Mouse (Mus musculus): Measurements from ENCODE around the gene Eif2s3x. TPM values are rescaled to one million over a fixed set of nuclear protein-coding genes. Genes with fewer than 3 reads are reported as not detected.
"Not testable (repeated sequence)": the region's sequence is repeated elsewhere in the genome, so short reads cannot be mapped to it uniquely, and the experiment has no call there.

Gene Eif2s3x
- polyA plus RNA-seq (2015; fragmentation: Nextera tagmentation; extraction: Ambion mirVana), result 74.9 and 80.0 TPM in 2 replicates

DNA sequence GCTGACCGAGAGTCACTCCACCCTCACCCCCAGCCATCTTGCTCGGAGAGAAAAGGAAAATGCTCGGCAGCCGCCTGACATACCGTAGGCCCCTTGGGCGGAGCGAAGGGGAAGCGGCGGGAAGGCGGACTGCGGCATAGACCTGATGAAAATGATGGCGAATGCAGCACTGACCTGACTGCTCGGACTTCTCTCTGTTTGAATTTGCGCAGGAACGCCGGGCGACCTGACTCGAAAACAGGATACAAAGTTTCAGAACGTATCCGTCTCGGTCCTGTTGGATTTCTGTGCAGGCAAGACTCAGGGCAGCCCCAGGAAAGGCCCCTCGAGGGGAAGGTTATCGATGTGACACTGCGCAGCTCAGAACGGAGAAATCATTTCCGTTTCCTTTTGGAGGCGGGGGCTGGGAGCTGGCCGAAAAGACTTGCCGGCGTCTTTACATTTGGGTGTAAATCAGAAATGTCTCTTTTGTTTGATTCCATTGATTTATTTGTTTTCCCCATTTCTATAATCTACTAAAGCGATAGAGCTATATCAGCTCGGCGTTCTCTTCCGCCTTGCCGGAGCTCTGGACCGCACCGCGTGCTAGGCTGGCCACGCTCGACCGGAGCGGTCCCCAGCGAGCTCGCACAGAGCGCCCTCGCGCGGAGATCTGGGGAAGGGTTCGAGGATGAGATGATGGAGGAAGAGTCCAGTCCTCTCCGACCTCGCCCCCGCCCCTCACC is at the start of gene Eif2s3x:
Gene Eif2s3x (minus strand): TSS at position 266 of the 725 bp plus-strand sequence.
- peaks cover 15% of the 10 kb centered on the region for H3K36me3 ChIP-seq
- under 1% methylated on average over 52 of the region's 52 CpGs for whole genome bisulfite sequencing
- H3K4me2 ChIP-seq, result peak within 1 kb of the TSS; percentile 62
- ATAC-seq (ENCODE audit: low FRiP score), result peak; percentile 95
- peaks cover 6% of the 10 kb centered on the region for H3K4me1 ChIP-seq
- no peaks in the 10 kb centered on the region for H3K27me3 ChIP-seq (replicated peaks)
- H3K27ac ChIP-seq (replicated peaks), result peak within 1 kb of the TSS; percentile 86
- peak within 1 kb of the TSS; percentile 77 for H3K4me3 ChIP-seq (replicated peaks)
- H3K9ac ChIP-seq (replicated peaks), result peak within 1 kb of the TSS; percentile 83
- no peaks in the 10 kb centered on the region for H3K9me3 ChIP-seq (replicated peaks)

DNA sequence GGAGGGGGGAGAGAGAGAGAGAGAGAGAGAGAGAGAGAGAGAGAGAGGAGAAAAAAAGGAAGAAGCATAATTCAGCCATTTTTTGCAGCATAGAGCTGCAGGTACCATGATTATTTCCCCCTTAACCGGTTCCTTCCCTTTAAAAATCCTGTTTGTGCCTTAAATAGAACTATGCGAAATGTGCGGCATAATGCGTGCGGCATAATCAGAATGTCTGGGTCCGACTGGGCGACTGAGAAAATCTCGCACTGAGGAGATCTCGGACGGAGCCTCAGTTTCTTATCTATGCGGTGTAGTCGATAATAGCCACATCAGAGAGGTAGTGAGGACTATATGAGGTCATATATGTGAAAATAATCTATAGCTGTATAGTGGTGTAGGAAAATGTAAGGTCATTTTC is 22.9 kb upstream of the Eif2s3x start:
- H3K4me1 ChIP-seq, result no peaks in the 10 kb centered on the region
- H3K4me3 ChIP-seq (replicated peaks), result peak overlapping the region; percentile 62
- H3K9me3 ChIP-seq (replicated peaks), result no peaks in the 10 kb centered on the region
- H3K4me2 ChIP-seq, result peak overlapping the region; percentile 54
- peak overlapping the region; percentile 73 for H3K9ac ChIP-seq (replicated peaks)
- peak overlapping the region; percentile 89; the same call in 1 of the 2 replicates for H3K27ac ChIP-seq (replicated peaks)
- 25% methylated on average over 12 of the region's 12 CpGs for WGBS
- no peak for ATAC-seq (ENCODE audit: low FRiP score)
- H3K36me3 ChIP-seq, result no peaks in the 10 kb centered on the region
- H3K27me3 ChIP-seq (replicated peaks), result peaks cover 52% of the 10 kb centered on the region

- H3K9me3 ChIP-seq (replicated peaks), result no peaks in the 10 kb centered on the region
- H3K27ac ChIP-seq (replicated peaks), result peak overlapping the region; percentile 89
- no peaks in the 10 kb centered on the region for H3K4me1 ChIP-seq
- H3K4me3 ChIP-seq (replicated peaks), result peak overlapping the region; percentile 62
- peak overlapping the region; percentile 54 for H3K4me2 ChIP-seq
- no peaks in the 10 kb centered on the region for H3K36me3 ChIP-seq
- 17% methylated on average over 23 of the region's 35 CpGs for WGBS
- peaks cover 56% of the 10 kb centered on the region for H3K27me3 ChIP-seq (replicated peaks)
- H3K9ac ChIP-seq (replicated peaks), result peak overlapping the region; percentile 73
- ATAC-seq (ENCODE audit: low FRiP score), result peak; percentile 40
These were observed 22.5 kb upstream of the Eif2s3x start for GRCm38 (mm10) chrX:94235190-94235555.

DNA sequence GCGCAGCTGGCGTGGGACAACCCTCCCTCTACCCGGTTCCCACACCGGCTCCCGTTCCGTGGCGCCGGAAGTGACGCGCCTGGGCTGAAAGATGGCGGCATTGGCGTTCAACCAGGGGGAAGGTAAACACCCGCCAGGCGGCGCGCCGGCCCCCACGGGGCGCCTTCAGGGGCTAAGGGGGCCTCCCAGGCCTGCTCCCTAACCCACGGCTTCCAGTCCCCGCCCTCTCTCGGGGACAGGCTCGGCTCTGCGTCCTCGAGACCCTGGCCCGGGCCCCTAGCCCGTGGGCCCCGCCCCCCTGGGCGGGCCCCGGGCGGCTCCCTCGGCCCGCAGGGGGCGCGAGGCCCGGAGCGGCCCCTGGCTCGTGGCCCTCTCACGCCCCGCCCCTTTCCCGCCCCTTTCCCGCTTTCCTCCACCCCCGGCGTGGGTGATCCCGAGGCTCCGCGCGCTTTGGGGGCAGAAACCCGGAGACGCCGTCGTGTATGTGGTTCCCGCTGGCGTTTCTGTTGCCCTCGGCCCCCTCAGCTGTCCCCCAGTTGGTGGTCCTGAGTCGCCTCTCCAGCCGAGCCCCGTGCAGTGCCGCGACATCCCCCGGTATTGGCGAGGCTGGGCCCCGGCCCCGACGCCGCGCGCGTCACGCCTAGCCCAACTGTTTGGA is 22.0 kb upstream of the Eif2s3x start, which contains the start of gene Klhl15:
Gene Klhl15 (plus strand): TSS at position 68 of the 658 bp plus-strand sequence.
- ATAC-seq (ENCODE audit: low FRiP score), result peak; percentile 92
- WGBS, result 6% methylated on average over 69 of the region's 70 CpGs
- Histone ChIP-seq H3K9me3 (replicated peaks) (no peaks in the 10 kb centered on the region), H3K9ac (replicated peaks) (peak within 1 kb of the TSS; percentile 73), H3K36me3 (no peaks in the 10 kb centered on the region), H3K4me1 (no peaks in the 10 kb centered on the region), H3K4me2 (peak within 1 kb of the TSS; percentile 54), H3K4me3 (replicated peaks) (peak within 1 kb of the TSS; percentile 62), H3K27ac (replicated peaks) (peak within 1 kb of the TSS; percentile 89), H3K27me3 (replicated peaks) (peaks cover 61% of the 10 kb centered on the region)

DNA sequence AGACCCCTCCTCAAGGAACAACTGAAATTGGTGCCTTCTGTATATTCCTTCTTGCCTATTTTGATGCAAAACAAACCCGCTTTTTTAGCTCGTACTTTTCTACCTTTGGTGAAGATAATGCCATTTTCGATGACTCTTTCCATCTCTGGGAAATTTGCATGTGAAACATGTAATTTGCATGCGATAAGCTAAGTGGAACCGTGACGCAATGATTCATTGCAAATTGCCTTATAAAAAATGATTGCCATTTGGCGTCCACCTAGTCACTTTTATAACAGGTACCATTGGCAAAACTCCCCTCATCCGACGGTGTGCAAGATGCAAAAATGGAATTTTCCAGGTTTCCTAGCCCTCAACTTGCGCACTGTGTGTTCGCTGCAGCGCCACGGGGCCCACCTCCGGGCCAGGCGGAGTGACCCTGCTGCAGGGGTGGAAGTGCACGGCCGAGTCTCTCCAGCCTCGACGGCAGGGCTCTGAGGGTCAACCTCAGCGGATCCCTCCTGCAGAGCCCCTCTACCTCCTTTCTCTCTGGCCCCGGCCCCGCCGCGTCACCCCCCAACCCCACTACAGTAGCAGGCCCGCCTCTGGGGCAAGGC is 21.4 kb upstream of the Eif2s3x start:
- Histone ChIP-seq H3K4me3 (replicated peaks) (peak overlapping the region; percentile 62), H3K27me3 (replicated peaks) (peaks cover 60% of the 10 kb centered on the region), H3K36me3 (no peaks in the 10 kb centered on the region), H3K4me2 (peak overlapping the region; percentile 54), H3K4me1 (no peaks in the 10 kb centered on the region), H3K9me3 (replicated peaks) (no peaks in the 10 kb centered on the region), H3K9ac (replicated peaks) (peak overlapping the region; percentile 73), H3K27ac (replicated peaks) (peak overlapping the region; percentile 89)
- ATAC-seq (ENCODE audit: low FRiP score), result no peak
- WGBS, result 10% methylated on average over 24 of the region's 25 CpGs

- no peaks in the 10 kb centered on the region for H3K4me1 ChIP-seq
- ATAC-seq (ENCODE audit: low FRiP score), result no peak
- H3K27ac ChIP-seq (replicated peaks), result no peak overlapping the region
- H3K27me3 ChIP-seq (replicated peaks), result peaks cover 54% of the 10 kb centered on the region
- no peak overlapping the region for H3K4me3 ChIP-seq (replicated peaks)
- peak overlapping the region; percentile 54; the same call in 1 of the 2 replicates for H3K4me2 ChIP-seq
- no peaks in the 10 kb centered on the region for H3K36me3 ChIP-seq
- H3K9ac ChIP-seq (replicated peaks), result no peak overlapping the region
- 41% methylated on average over 5 of the region's 5 CpGs for WGBS
- H3K9me3 ChIP-seq (replicated peaks), result no peaks in the 10 kb centered on the region
These were observed 20.8 kb upstream of the Eif2s3x start for GRCm38 (mm10) chrX:94233432-94233831.

- 13% methylated on average over 7 of the region's 7 CpGs for WGBS
- Histone ChIP-seq H3K27ac (replicated peaks) (peak overlapping the region; percentile 86), H3K9ac (replicated peaks) (peak overlapping the region; percentile 83), H3K27me3 (replicated peaks) (no peaks in the 10 kb centered on the region), H3K9me3 (replicated peaks) (no peaks in the 10 kb centered on the region), H3K36me3 (peaks cover 10% of the 10 kb centered on the region), H3K4me2 (peak overlapping the region; percentile 62), H3K4me3 (replicated peaks) (peak overlapping the region; percentile 77), H3K4me1 (peaks cover 6% of the 10 kb centered on the region)
- ATAC-seq (ENCODE audit: low FRiP score), result peak; percentile 42
These were observed 722 bp upstream of the Eif2s3x start for GRCm38 (mm10) chrX:94213384-94213783.

DNA sequence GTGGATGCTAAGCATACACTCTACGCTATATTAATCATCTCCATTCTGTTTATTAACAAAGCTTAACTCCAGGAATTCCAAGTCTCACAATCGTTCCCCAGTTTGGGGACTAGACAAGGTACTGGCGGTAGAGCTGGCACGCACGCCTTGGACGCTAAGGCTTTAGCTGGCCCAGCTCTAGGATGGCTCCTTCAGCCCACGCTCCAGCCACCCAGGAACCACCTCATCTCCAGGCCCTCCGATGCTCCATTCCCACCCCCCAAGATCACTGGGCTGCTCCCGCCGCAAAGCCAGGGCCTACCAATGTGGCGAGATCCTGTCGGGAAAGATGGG is 432 bp downstream of the Eif2s3x start:
- Histone ChIP-seq H3K9me3 (replicated peaks) (no peaks in the 10 kb centered on the region), H3K27ac (replicated peaks) (peak overlapping the region; percentile 86), H3K4me3 (replicated peaks) (peak overlapping the region; percentile 77), H3K4me2 (peak overlapping the region; percentile 62), H3K4me1 (peaks cover 6% of the 10 kb centered on the region), H3K9ac (replicated peaks) (peak overlapping the region; percentile 83), H3K36me3 (peaks cover 21% of the 10 kb centered on the region), H3K27me3 (replicated peaks) (no peaks in the 10 kb centered on the region)
- under 1% methylated on average over 12 of the region's 12 CpGs for WGBS
- peak; percentile 68 for ATAC-seq (ENCODE audit: low FRiP score)

GRCm38 (mm10) chrX:94197789-94198188 is 14.9 kb downstream of the Eif2s3x start:
- 87% methylated on average over 5 of the region's 5 CpGs for WGBS
- H3K9me3 ChIP-seq (replicated peaks), result no peaks in the 10 kb centered on the region
- ATAC-seq (ENCODE audit: low FRiP score), result no peak
- H3K27ac ChIP-seq (replicated peaks), result no peak overlapping the region
- H3K4me1 ChIP-seq, result no peaks in the 10 kb centered on the region
- H3K4me2 ChIP-seq, result no peak overlapping the region
- no peaks in the 10 kb centered on the region for H3K27me3 ChIP-seq (replicated peaks)
- H3K4me3 ChIP-seq (replicated peaks), result no peak overlapping the region
- H3K9ac ChIP-seq (replicated peaks), result no peak overlapping the region
- H3K36me3 ChIP-seq, result peaks cover 74% of the 10 kb centered on the region

GRCm38 (mm10) chrX:94193901-94194300 is 18.8 kb downstream of the Eif2s3x start:
- not testable (repeated sequence) for H3K4me1 ChIP-seq; ATAC-seq (ENCODE audit: low FRiP score); H3K27me3 ChIP-seq (replicated peaks); H3K9me3 ChIP-seq (replicated peaks); H3K4me2 ChIP-seq; H3K27ac ChIP-seq (replicated peaks); H3K9ac ChIP-seq (replicated peaks); H3K4me3 ChIP-seq (replicated peaks)
- H3K36me3 ChIP-seq, result peaks cover 49% of the 10 kb centered on the region
- 65% methylated on average over 4 of the region's 4 CpGs for WGBS

DNA sequence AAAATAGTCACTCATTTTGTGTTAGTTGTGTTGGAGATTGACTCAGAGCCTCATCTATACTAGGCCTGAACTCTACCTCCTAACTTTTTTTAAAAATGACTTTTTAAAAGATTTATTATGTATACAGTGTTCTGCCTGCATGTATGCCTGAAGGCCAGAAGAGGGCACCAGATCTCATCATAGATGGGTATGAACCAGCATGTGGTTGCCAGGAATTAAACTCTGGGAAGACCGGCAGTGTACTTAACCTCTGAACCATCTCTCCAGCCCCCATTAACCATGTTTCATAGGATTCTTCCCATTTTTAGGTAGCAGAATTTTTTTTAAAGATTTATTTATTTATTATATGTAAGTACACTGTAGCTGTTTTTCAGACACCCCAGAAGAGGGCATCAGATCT is 27.5 kb downstream of the Eif2s3x start:
- Histone ChIP-seq H3K4me2 (no peak overlapping the region), H3K27me3 (replicated peaks) (peaks cover 23% of the 10 kb centered on the region; the same call in 1 of the 2 replicates), H3K9ac (replicated peaks) (no peak overlapping the region), H3K36me3 (no peaks in the 10 kb centered on the region), H3K9me3 (replicated peaks) (no peaks in the 10 kb centered on the region), H3K4me3 (replicated peaks) (no peak overlapping the region), H3K4me1 (no peaks in the 10 kb centered on the region), H3K27ac (replicated peaks) (no peak overlapping the region)
- 65% methylated on average over 1 of the region's 1 CpGs for WGBS
- ATAC-seq (ENCODE audit: low FRiP score), result no peak
